Mouse (Mus musculus) hematopoietic stem cell, adult 5-6 weeks (primary cell): ENCODE data around the gene Rnf4. TPM values are rescaled to one million over a fixed set of nuclear protein-coding genes. Genes with fewer than 3 reads are reported as not detected.

Experiments used
- ATAC-seq, 2 experiments: fragments of 125-278 bp in 1 of 2; replicated peaks in 1 of 2; 2 replicates each; pipeline ENCODE4 v1.8.0; 2016 to 2017; ENCODE audit warnings: inconsistent platforms in 2 of 2, mild to moderate bottlenecking in 2 of 2, moderate number of reproducible peaks in 2 of 2, low read depth in 1 of 2, moderate TSS enrichment in 1 of 2; ENCODE audit not compliant: low FRiP score in 2 of 2, poor library complexity in 2 of 2, severe bottlenecking in 2 of 2, insufficient read depth in 1 of 2, low TSS enrichment in 1 of 2
- total RNA-seq: library from RNA; stranded (forward); fragments of 172-1452, 232-1000 nt; gene quantifications from 2 replicates; pipeline ENCODE4 v1.2.3, GENCODE M21; 2017

Gene Rnf4
- total RNA-seq, 1 experiment from 2014 or later = 161 TPM

GRCm38 (mm10) chr5:34385616-34386015, 49.5 kb downstream of the Rnf4 start:
- no peak for ATAC-seq

- ATAC-seq = no peak
Measured at GRCm38 (mm10) chr5:34386744-34387143, 50.7 kb downstream of the Rnf4 start.

DNA sequence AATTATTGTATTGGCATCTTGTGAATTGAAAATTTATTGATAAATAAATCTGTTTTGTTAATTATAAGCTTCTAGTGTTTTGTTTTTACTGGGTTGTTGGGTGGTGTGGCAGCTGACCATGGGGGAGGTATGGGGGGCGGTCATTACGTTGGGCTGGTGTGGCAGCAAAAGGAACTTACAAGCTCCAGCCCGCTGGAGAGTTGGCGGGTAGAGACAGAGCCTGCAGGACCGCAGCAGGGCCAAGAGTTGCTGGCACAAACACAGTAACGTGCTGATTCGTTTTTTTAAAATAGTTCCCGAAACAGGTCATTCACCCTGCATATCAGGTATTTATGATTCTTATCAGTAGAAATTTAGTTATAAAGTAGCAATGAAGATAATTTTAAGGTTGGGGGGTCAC, 57.2 kb downstream of the Rnf4 start:
- ATAC-seq = no peak

DNA sequence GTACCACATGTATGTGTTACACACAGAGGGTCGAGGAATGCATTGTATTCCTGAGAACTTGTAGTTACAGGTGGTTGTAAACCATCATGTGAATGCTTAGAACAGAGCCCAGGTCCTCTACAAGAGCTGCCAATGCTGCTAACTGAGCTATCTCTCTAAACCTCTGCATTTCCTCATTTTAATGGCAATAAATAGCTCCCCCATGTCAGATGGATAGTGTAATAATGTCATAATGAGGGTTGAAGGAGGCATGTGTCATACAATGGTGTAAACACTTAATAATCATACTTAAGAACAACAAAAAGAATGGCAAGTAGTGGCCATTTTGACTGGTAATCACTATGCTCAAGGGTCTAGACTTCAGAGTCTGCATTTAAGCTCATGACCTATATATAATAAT, 59.3 kb downstream of the Rnf4 start:
- ATAC-seq = no peak

- no peak for ATAC-seq
Measured at GRCm38 (mm10) chr5:34395850-34396540, 59.9 kb downstream of the Rnf4 start.

DNA sequence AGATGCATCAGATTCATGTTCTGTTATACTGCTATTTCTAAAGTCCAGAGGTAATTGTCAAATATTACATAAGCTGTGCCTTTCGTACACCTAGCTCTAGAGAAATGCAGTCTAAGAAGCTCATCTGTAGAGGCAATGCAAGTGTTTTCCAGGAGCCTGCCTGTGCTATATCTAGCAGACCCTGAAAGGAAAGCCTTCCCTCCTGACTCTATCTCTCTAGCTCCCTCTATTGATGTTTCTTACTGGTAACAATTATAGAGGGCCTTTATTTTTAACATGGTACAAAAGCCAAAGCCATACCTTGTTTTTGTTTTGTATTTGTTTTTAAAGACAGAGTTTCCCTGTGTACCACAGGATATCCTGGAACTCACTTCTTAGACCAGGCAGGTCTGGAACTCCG, 61.8 kb downstream of the Rnf4 start:
- ATAC-seq = no peak

DNA sequence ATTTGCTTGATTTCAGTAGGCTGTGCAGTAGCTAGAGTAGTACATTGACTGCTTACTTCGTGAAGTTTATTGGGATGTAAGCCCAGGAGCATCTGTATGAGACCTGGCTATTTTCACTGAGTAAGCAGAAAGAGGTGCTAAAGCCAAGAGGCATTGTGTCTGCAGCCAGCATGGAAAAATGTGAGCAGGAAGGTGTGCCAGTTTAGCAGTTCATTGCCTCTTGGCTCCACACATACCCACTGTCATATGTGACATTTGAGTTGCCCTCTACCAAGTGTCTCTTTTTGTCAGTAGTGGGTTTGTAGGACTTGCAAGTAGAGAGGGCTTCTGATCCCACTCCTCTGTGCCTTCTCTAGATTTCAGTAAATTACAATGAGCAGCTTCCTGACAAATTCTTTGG, 62.2 kb downstream of the Rnf4 start:
- ATAC-seq = no peak

Other genes starting within 250 kb of the Rnf4 start
- gene Poln, start 166.8 kb upstream of the Rnf4 start, total RNA-seq = 2.9 TPM in 1 of 2 replicates, not detected in the other
- 121 and 173 TPM in 2 replicates for gene Haus3, start 166.8 kb upstream of the Rnf4 start, total RNA-seq
- 29.2 and 40.0 TPM in 2 replicates for gene Mxd4, start 148.6 kb upstream of the Rnf4 start, total RNA-seq
- 1.2 and 1.4 TPM in 2 replicates for gene Zfyve28, start 47.8 kb upstream of the Rnf4 start, total RNA-seq
- gene Cfap99, start 47.7 kb upstream of the Rnf4 start, total RNA-seq = not detected in 2 replicates
- gene Fam193a, start 33.6 kb downstream of the Rnf4 start, total RNA-seq = 41.8 and 46.6 TPM in 2 replicates
- 36.1 and 39.5 TPM in 2 replicates for gene Tnip2, start 177.7 kb downstream of the Rnf4 start, total RNA-seq
- gene Sh3bp2, start 189.5 kb downstream of the Rnf4 start, total RNA-seq = 22.6 and 23.4 TPM in 2 replicates
- 130 and 184 TPM in 2 replicates for gene Add1, start 237.4 kb downstream of the Rnf4 start, total RNA-seq